Mouse (Mus musculus) brain, adult 2 months (tissue): ENCODE measurements around the gene Klf13.

Experiments used
- DNase-seq: peaks from one replicate; pipeline ENCODE4 v3.0.0; 2011; ENCODE audit warnings: low read depth, low spot score

The Klf13 gene

GRCm38 (mm10) chr7:63949176-63949575 is 10.5 kb upstream of the Klf13 start:
- no peak for DNase-seq

GRCm38 (mm10) chr7:63947514-63948487 is 9.1 kb upstream of the Klf13 start:
- no peak for DNase-seq

GRCm38 (mm10) chr7:63943946-63944345 is 5.2 kb upstream of the Klf13 start:
- no peak for DNase-seq

- DNase-seq: no peak
Measured at GRCm38 (mm10) chr7:63941501-63941900, 2.8 kb upstream of the Klf13 start.

- no peak for DNase-seq
Measured at GRCm38 (mm10) chr7:63941050-63941449, 2.3 kb upstream of the Klf13 start.

- DNase-seq: no peak
Measured at GRCm38 (mm10) chr7:63940321-63940720, 1.6 kb upstream of the Klf13 start.

- peak; percentile 75 for DNase-seq
Measured at GRCm38 (mm10) chr7:63939397-63939951, 759 bp upstream of the Klf13 start.

- peak; percentile 77 for DNase-seq
Measured at GRCm38 (mm10) chr7:63938066-63938913, 425 bp downstream of the Klf13 start.

GRCm38 (mm10) chr7:63937236-63938065 is 1.3 kb downstream of the Klf13 start:
- peak; percentile 83 for DNase-seq

GRCm38 (mm10) chr7:63936986-63937235 is 1.8 kb downstream of the Klf13 start:
- DNase-seq: no peak

- peak; percentile 94 for DNase-seq
Measured at GRCm38 (mm10) chr7:63936188-63936985, 2.3 kb downstream of the Klf13 start.

GRCm38 (mm10) chr7:63935809-63936187 is 2.9 kb downstream of the Klf13 start:
- peak; percentile 63 for DNase-seq

- peak; percentile 71 for DNase-seq
Measured at GRCm38 (mm10) chr7:63934530-63934929, 4.2 kb downstream of the Klf13 start.

GRCm38 (mm10) chr7:63933905-63934304 is 4.8 kb downstream of the Klf13 start:
- DNase-seq: no peak

GRCm38 (mm10) chr7:63932461-63932860 is 6.3 kb downstream of the Klf13 start:
- no peak for DNase-seq

- no peak for DNase-seq
Measured at GRCm38 (mm10) chr7:63930766-63931165, 7.9 kb downstream of the Klf13 start.

GRCm38 (mm10) chr7:63930132-63930531 is 8.6 kb downstream of the Klf13 start:
- no peak for DNase-seq

GRCm38 (mm10) chr7:63929080-63929479 is 9.6 kb downstream of the Klf13 start:
- DNase-seq: peak; percentile 84

- DNase-seq: no peak
Measured at GRCm38 (mm10) chr7:63927121-63927520, 11.6 kb downstream of the Klf13 start.

GRCm38 (mm10) chr7:63926492-63926891 is 12.2 kb downstream of the Klf13 start:
- DNase-seq: peak; percentile 89
